Mouse (Mus musculus) mouse trophoblast stem cell (cell line): ENCODE data around the gene Gspt1.
"Not testable (repeated sequence)": the region's sequence is repeated elsewhere in the genome, so short reads cannot be mapped to it uniquely, and the experiment has no call there.

Source experiments
- in situ Hi-C, 2 experiments: fragments of 300-500 bp; cut with MseI, MboI; formaldehyde crosslinking; loops; 2 replicates in 1 of 2; 3 replicates in 1 of 2; pipeline ENCODE4 v1.15.1; 2025

The Gspt1 gene

GRCm38 (mm10) chr16:11253898-11254722 is at the start of gene Gspt1:
TSS of gene Gspt1 (minus strand) at chr16:11254325.
- in situ Hi-C loops: no loop called here

GRCm38 (mm10) chr16:11303741-11304140 is 49.6 kb upstream of the Gspt1 start:
- in situ Hi-C loops: loop anchor here in 1 of 2 experiments (10.0 kb wide), 1 partner anchor 111 kb away; no protein-coding TSS in a partner anchor

GRCm38 (mm10) chr16:11297700-11298099 is 43.6 kb upstream of the Gspt1 start:
- in situ Hi-C loops: not testable (repeated sequence)

GRCm38 (mm10) chr16:11295583-11295982 is 41.5 kb upstream of the Gspt1 start:
- in situ Hi-C loops: not testable (repeated sequence)

GRCm38 (mm10) chr16:11288873-11289272 is 34.7 kb upstream of the Gspt1 start:
- in situ Hi-C loops: not testable (repeated sequence)

- in situ Hi-C loops: no loop called here
Measured at GRCm38 (mm10) chr16:11285949-11286348, 31.8 kb upstream of the Gspt1 start.

GRCm38 (mm10) chr16:11284881-11285280 is 30.8 kb upstream of the Gspt1 start:
- in situ Hi-C loops: no loop called here

- in situ Hi-C loops: no loop called here
Measured at GRCm38 (mm10) chr16:11282655-11283232, 28.6 kb upstream of the Gspt1 start.

GRCm38 (mm10) chr16:11278778-11279177 is 24.7 kb upstream of the Gspt1 start:
- in situ Hi-C loops: no loop called here

- in situ Hi-C loops: no loop called here
Measured at GRCm38 (mm10) chr16:11276888-11277287, 22.8 kb upstream of the Gspt1 start.

GRCm38 (mm10) chr16:11271073-11271472 is 16.9 kb upstream of the Gspt1 start:
- in situ Hi-C loops: no loop called here

- in situ Hi-C loops: no loop called here
Measured at GRCm38 (mm10) chr16:11270642-11271041, 16.5 kb upstream of the Gspt1 start.

- in situ Hi-C loops: no loop called here
Measured at GRCm38 (mm10) chr16:11269808-11270207, 15.7 kb upstream of the Gspt1 start.

GRCm38 (mm10) chr16:11266556-11266955 is 12.4 kb upstream of the Gspt1 start:
- in situ Hi-C loops: no loop called here

- in situ Hi-C loops: no loop called here
Measured at GRCm38 (mm10) chr16:11263266-11263665, 9.1 kb upstream of the Gspt1 start.

GRCm38 (mm10) chr16:11254723-11255164 is 619 bp upstream of the Gspt1 start:
- in situ Hi-C loops: no loop called here

- in situ Hi-C loops: no loop called here
Measured at GRCm38 (mm10) chr16:11253065-11253831, 877 bp downstream of the Gspt1 start.

- in situ Hi-C loops: no loop called here
Measured at GRCm38 (mm10) chr16:11247791-11248190, 6.3 kb downstream of the Gspt1 start.

GRCm38 (mm10) chr16:11245767-11246166 is 8.4 kb downstream of the Gspt1 start:
- in situ Hi-C loops: no loop called here

- in situ Hi-C loops: no loop called here
Measured at GRCm38 (mm10) chr16:11242401-11242800, 11.7 kb downstream of the Gspt1 start.

GRCm38 (mm10) chr16:11217801-11218200 is 36.3 kb downstream of the Gspt1 start:
- in situ Hi-C loops: no loop called here
